Mouse (Mus musculus): Measurements from ENCODE around the gene Pgm3.

Pgm3 gene

GRCm38 (mm10) chr9:86572636-86573291, 1.1 kb upstream of the Pgm3 start:
- POLR2A ChIA-PET: interaction anchor here in 3 of 4 experiments (0.6 to 4.1 kb wide), 11 partner anchors 7 to 824 kb away, joined by 3 to 19 read pairs (median 5); partner anchors contain the start of genes Ibtk (in 1 of the 3) and Ube2cbp (in 1 of the 3)

GRCm38 (mm10) chr9:86572196-86572595, 554 bp upstream of the Pgm3 start:
- ChIA-PET CTCF (interaction anchor here in 3 of 4 experiments (0.9 to 1.9 kb wide), 8 partner anchors 9 to 241 kb away, joined by 3 to 10 read pairs (median 4); partner anchors contain the start of gene Ube2cbp (in 2 of the 3)), POLR2A (interaction anchor here in 3 of 4 experiments (0.6 to 3.8 kb wide), 20 partner anchors 9 to 823 kb away, joined by 3 to 19 read pairs (median 5); partner anchors contain the start of genes Dop1a (in 1 of the 3), Ibtk (in 1 of the 3) and Ube2cbp (in 1 of the 3))

More at GRCm38 (mm10) chr9:86572636-86573291, 1.1 kb upstream of the Pgm3 start:
- CTCF ChIA-PET: interaction anchor here (0.6 to 1.9 kb wide), 7 partner anchors 21 to 197 kb away, joined by 3 to 10 read pairs (median 4); partner anchors contain the start of gene Ube2cbp (in 1 of the 4)

- CTCF ChIA-PET: interaction anchor here in 3 of 4 experiments (0.7 to 1.9 kb wide), 14 partner anchors 10 to 822 kb away, joined by 3 to 10 read pairs (median 4); partner anchors contain the start of genes Ube2cbp (in 3 of the 3), Dop1a (in 1 of the 3) and Ibtk (in 1 of the 3)
- POLR2A ChIA-PET: interaction anchor here in 3 of 4 experiments (0.6 to 3.8 kb wide), 56 partner anchors 8 to 958 kb away, joined by 3 to 19 read pairs (median 4); partner anchors contain the start of genes Dop1a (in 2 of the 3), Ibtk (in 2 of the 3), Ube2cbp (in 2 of the 3) and Cyb5r4 (in 1 of the 3)
Observed at GRCm38 (mm10) chr9:86570946-86571345, 696 bp downstream of the Pgm3 start.

- CTCF ChIA-PET: interaction anchor here in 3 of 4 experiments (0.7 to 1.5 kb wide), 3 partner anchors 105 to 492 kb away, joined by 3 to 5 read pairs (median 4); partner anchors contain the start of gene Ube2cbp (in 2 of the 3)
- POLR2A ChIA-PET: interaction anchor here in 3 of 4 experiments (0.7 to 3.8 kb wide), 22 partner anchors 10 to 624 kb away, joined by 3 to 19 read pairs (median 4); partner anchors contain the start of gene Dop1a (in 2 of the 3)
Observed at GRCm38 (mm10) chr9:86570261-86570890, 1.3 kb downstream of the Pgm3 start.

- CTCF ChIA-PET: interaction anchor here in 2 of 4 experiments (0.5 to 1.5 kb wide), 3 partner anchors 12 to 1240 kb away, joined by 3 to 4 read pairs (median 4); partner anchors contain the start of gene Ube2cbp (in 1 of the 2)
- POLR2A ChIA-PET: interaction anchor here in 2 of 4 experiments (0.6 to 3.0 kb wide), 2 partner anchors 12 to 90 kb away, joined by 4 to 10 read pairs; no protein-coding TSS in a partner anchor
Observed at GRCm38 (mm10) chr9:86569314-86569910, 2.2 kb downstream of the Pgm3 start.

- CTCF ChIA-PET: no interaction called here
- POLR2A ChIA-PET: interaction anchor here in 2 of 4 experiments (0.8 to 1.1 kb wide), 2 partner anchors 9 to 11 kb away, joined by 3 to 4 read pairs; no protein-coding TSS in a partner anchor
Observed at GRCm38 (mm10) chr9:86560543-86560942, 11.1 kb downstream of the Pgm3 start.

GRCm38 (mm10) chr9:86554641-86555040, 17.0 kb downstream of the Pgm3 start:
- ChIA-PET CTCF (no interaction called here), POLR2A (interaction anchor here in 2 of 4 experiments (0.6 to 2.1 kb wide), 2 partner anchors 16 to 138 kb away, joined by 4 to 7 read pairs; partner anchors contain the start of gene Pgm3 (in 1 of the 2))

GRCm38 (mm10) chr9:86553886-86554285, 17.8 kb downstream of the Pgm3 start:
- CTCF ChIA-PET: no interaction called here
- POLR2A ChIA-PET: interaction anchor here in 2 of 4 experiments (0.7 to 2.1 kb wide), 3 partner anchors 10 to 18 kb away, joined by 3 to 7 read pairs (median 4); partner anchors contain the start of genes Pgm3 (in 2 of the 2) and Rwdd2a (in 1 of the 2)

- POLR2A ChIA-PET: interaction anchor here in 2 of 4 experiments (0.6 to 1.7 kb wide), 4 partner anchors 10 to 20 kb away, joined by 3 to 5 read pairs (median 4); partner anchors contain the start of gene Pgm3 (in 1 of the 2)
- CTCF ChIA-PET: no interaction called here
Observed at GRCm38 (mm10) chr9:86550717-86551116, 20.9 kb downstream of the Pgm3 start.

GRCm38 (mm10) chr9:86549637-86550162, 21.9 kb downstream of the Pgm3 start:
- ChIA-PET CTCF (interaction anchor here in 1 of 4 experiments (0.6 to 0.7 kb wide), 2 partner anchors 24 to 724 kb away, joined by 5 to 9 read pairs; no protein-coding TSS in a partner anchor), POLR2A (interaction anchor here in 1 of 4 experiments (1.3 to 1.9 kb wide), 2 partner anchors 11 to 22 kb away, joined by 4 to 6 read pairs; partner anchors contain the start of genes Pgm3 and Rwdd2a)

GRCm38 (mm10) chr9:86544559-86544958, 27.1 kb downstream of the Pgm3 start:
- POLR2A ChIA-PET: interaction anchor here in 3 of 4 experiments (0.5 to 1.6 kb wide), 6 partner anchors 12 to 796 kb away, joined by 3 to 6 read pairs (median 4); partner anchors contain the start of genes Pgm3 (in 1 of the 3) and Rwdd2a (in 1 of the 3)
- CTCF ChIA-PET: interaction anchor here in 1 of 4 experiments (0.6 kb wide), 1 partner anchor 72 kb away, joined by 3 read pairs; no protein-coding TSS in a partner anchor

GRCm38 (mm10) chr9:86543451-86543850, 28.2 kb downstream of the Pgm3 start:
- ChIA-PET CTCF (no interaction called here), POLR2A (interaction anchor here in 3 of 4 experiments (0.9 to 1.6 kb wide), 5 partner anchors 9 to 171 kb away, joined by 3 to 5 read pairs (median 3); partner anchors contain the start of genes Pgm3 (in 1 of the 3) and Rwdd2a (in 1 of the 3))

- ChIA-PET CTCF (no interaction called here), POLR2A (no interaction called here)
Observed at GRCm38 (mm10) chr9:86534071-86534470, 37.6 kb downstream of the Pgm3 start.

- POLR2A ChIA-PET: no interaction called here
- CTCF ChIA-PET: no interaction called here
Observed at GRCm38 (mm10) chr9:86525600-86525999, 46.0 kb downstream of the Pgm3 start.

GRCm38 (mm10) chr9:86522335-86522734, 49.3 kb downstream of the Pgm3 start:
- POLR2A ChIA-PET: no interaction called here
- CTCF ChIA-PET: interaction anchor here in 2 of 4 experiments (0.6 to 0.7 kb wide), 2 partner anchors 60 to 646 kb away, joined by 4 read pairs; no protein-coding TSS in a partner anchor

- ChIA-PET POLR2A (interaction anchor here in 1 of 4 experiments (0.8 kb wide), 1 partner anchor 28 kb away, joined by 3 read pairs; no protein-coding TSS in a partner anchor), CTCF (no interaction called here)
Observed at GRCm38 (mm10) chr9:86514798-86515197, 56.8 kb downstream of the Pgm3 start.

- ChIA-PET CTCF (no interaction called here), POLR2A (interaction anchor here in 1 of 4 experiments (0.8 kb wide), 1 partner anchor 28 kb away, joined by 3 read pairs; no protein-coding TSS in a partner anchor)
Observed at GRCm38 (mm10) chr9:86514390-86514789, 57.3 kb downstream of the Pgm3 start.
